Mouse (Mus musculus) gastrocnemius, adult 18-20 months (tissue): ENCODE results near the gene Rbms3. TPM values are rescaled to one million over a fixed set of nuclear protein-coding genes. Genes with fewer than 3 reads are reported as not detected.

Experiments used
- DNase-seq: peaks from one replicate; pipeline ENCODE4 v3.0.0; 2021; ENCODE audit warnings: low spot score
- total RNA-seq, 2 experiments: library from RNA; stranded (reverse); gene quantifications; 2 replicates each; pipeline ENCODE4 v1.2.3; 2021

The Rbms3 gene
- total RNA-seq, 2 experiments from 2014 or later: 4.5 to 4.6 TPM

GRCm38 (mm10) chr9:117378131-117378890 is 251.4 kb downstream of the Rbms3 start:
- DNase-seq: no peak

- DNase-seq: no peak
Measured at GRCm38 (mm10) chr9:117375776-117376175, 253.9 kb downstream of the Rbms3 start.

GRCm38 (mm10) chr9:117373164-117373741 is 256.5 kb downstream of the Rbms3 start:
- DNase-seq: peak; percentile 38

DNA sequence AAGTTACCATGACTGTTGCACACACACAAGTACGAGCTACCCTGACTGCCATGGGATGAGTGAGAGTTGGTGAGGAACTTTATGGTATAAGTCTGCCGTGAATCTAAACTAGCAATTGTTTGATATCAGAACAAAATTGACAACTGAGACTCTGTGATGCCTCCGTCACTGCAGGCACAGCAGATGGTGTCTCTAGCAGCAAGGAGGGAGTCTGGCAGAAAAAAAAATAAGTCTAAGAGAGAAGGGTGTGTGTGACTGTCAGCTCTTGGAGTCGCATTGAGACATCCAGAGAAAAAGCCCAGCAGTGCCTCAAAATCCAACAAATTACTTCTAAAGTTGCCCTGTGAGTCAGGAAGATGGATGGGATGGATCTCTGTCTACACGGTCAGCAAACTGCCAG is 257.7 kb downstream of the Rbms3 start:
- no peak for DNase-seq

DNA sequence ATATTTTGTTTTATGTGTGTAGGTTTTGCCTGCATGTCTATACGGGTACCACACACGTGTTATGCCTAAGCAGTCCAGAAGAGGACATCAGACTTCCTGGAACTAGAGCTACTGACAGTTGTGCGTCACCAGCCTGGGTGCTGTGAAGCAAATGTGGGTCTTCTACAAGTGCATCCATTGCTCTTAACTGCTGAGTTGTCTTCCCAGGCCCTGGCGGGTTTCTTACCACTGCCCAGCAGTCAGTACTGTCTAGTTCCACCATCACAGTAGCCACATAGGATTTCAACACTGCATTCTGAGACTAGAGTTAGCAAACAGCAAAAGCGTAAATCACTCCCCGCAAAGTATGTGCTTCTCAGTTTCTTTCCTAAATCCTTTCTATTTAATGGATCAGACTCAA is 259.6 kb downstream of the Rbms3 start:
- no peak for DNase-seq

GRCm38 (mm10) chr9:117368016-117368415 is 261.7 kb downstream of the Rbms3 start:
- DNase-seq: no peak

DNA sequence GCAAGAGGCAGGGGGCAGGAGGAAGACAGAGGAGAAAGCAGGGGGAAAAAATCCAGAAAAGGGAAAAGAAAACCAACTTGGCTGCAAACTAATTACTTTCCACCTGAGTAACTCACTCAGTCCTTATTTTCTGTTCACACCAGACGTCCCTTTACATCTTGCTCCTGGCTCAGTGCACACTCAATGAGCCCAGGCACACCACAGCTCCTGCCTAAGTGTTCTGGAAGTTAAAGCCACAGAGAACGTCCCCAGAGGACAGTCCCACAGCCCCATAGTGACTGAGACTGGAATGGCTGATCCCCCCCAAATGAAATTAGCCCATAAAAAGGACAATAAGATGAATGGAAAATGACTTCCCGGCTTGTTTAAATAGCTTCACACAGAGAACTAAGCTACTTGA is 265.1 kb downstream of the Rbms3 start:
- no peak for DNase-seq

- no peak for DNase-seq
Measured at GRCm38 (mm10) chr9:117361431-117361830, 268.3 kb downstream of the Rbms3 start.

DNA sequence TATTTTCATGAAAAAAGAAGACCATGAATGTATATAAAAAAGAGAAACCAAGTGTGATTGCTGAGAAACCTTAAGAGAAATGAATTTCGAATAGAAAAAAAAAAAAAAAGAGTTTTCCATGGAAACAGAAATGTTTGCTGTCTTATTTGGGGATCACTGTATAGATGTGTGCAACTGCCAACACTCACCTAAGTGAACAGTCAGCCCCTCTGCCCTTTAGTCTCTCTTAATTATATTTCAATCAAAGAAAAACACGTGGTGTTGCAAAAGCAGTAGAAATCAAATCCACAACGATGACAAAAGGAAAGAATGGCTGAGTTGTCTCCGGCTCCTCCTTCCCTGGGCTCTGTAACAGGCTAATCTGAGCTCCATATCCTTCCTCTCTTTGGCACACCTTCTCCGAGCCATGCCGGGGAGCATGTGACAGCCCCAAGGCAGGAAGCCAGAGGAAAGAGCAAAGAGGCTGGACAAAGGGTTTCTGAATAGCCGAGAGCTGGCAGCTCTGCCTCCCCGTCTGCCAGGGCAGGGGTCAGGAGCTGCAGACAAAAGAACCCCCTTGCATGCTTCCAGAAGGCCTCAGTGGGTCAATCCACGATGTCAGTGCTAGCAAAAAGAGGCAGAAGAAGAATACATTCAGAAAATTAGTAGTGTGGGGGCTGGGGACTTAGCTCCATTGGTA is 272.8 kb downstream of the Rbms3 start:
- DNase-seq: peak; percentile 30

GRCm38 (mm10) chr9:117355501-117355900 is 274.2 kb downstream of the Rbms3 start:
- DNase-seq: no peak

DNA sequence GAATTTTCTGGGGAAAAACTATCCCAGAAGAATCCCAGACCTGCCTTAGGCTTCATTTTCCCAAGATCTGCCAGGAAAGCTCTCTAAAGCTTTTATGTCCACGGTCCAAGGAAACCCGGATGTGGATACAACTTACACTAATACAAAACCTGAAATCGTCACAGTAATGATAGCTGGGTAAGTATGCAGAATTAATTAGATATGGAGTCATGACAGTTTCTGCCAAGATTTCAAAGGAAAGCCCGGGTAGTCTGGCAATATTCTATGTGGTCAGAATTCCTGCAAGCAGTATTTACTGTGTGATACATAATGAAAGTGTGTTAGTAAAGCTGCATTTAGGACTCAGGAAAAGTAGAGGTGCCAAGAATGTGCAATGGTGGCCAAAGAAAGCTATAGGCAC is 287.4 kb downstream of the Rbms3 start:
- no peak for DNase-seq

- no peak for DNase-seq
Measured at GRCm38 (mm10) chr9:117330681-117331080, 299.0 kb downstream of the Rbms3 start.

GRCm38 (mm10) chr9:117319271-117319670 is 310.4 kb downstream of the Rbms3 start:
- DNase-seq: no peak

- DNase-seq: no peak
Measured at GRCm38 (mm10) chr9:117318461-117318860, 311.3 kb downstream of the Rbms3 start.

DNA sequence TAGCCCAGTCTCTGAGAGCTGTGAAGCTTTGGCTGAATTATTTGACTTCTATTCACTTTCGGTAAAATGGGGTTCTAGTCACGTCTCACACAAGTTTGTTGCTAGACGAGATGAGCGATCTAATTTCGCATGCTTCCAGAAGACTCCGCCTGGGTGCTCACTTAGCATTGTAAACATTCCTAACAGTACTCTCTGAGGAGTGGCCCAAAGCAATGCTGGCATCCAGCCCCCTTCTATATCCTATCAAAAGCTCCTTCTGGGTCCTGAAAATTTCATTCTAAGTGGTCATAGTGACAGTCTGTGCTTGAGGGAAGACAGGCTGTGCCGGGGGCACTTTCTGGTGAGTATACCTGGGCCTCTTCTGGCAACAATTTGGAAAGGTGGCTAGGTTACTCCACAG is 312.5 kb downstream of the Rbms3 start:
- DNase-seq: no peak

DNA sequence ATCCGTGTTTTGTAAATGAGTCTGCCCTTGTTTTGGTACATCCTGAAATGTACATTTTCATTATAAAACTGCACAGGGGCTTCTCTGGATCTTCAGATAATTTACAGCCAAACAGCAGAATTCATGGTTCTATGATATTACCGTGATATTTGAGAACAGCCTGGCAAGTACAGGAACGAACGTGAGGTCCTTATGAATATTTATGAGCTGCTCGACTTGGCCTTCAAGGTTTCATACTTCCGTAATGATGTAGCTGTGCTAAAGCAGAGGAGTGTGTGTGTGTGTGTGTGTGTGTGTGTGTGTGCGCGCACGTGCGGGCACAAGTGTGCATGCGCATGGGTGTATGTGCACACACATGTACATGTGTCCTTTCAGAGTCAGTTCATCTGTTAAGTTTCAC is 316.1 kb downstream of the Rbms3 start:
- DNase-seq: no peak

- DNase-seq: no peak
Measured at GRCm38 (mm10) chr9:117309809-117310208, 319.9 kb downstream of the Rbms3 start.

DNA sequence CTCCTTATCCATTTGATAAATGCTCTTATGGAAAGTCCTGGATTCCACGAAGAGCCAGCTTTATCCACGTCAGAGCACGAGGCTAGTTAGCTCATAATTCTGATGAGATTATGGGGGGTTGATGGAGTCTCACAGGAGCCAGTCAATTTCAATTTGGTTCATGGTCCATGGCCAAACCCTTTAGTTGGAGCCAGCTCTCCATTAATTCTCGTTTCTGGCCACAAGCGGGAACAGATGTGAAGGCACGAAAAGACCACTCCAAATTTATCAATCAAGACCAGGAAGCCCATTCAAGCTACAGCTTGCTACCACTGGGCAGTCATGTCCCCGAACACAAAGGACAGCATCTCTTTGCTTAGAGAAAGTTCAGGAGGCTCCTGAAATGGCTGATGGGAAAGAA is 330.7 kb downstream of the Rbms3 start:
- no peak for DNase-seq

DNA sequence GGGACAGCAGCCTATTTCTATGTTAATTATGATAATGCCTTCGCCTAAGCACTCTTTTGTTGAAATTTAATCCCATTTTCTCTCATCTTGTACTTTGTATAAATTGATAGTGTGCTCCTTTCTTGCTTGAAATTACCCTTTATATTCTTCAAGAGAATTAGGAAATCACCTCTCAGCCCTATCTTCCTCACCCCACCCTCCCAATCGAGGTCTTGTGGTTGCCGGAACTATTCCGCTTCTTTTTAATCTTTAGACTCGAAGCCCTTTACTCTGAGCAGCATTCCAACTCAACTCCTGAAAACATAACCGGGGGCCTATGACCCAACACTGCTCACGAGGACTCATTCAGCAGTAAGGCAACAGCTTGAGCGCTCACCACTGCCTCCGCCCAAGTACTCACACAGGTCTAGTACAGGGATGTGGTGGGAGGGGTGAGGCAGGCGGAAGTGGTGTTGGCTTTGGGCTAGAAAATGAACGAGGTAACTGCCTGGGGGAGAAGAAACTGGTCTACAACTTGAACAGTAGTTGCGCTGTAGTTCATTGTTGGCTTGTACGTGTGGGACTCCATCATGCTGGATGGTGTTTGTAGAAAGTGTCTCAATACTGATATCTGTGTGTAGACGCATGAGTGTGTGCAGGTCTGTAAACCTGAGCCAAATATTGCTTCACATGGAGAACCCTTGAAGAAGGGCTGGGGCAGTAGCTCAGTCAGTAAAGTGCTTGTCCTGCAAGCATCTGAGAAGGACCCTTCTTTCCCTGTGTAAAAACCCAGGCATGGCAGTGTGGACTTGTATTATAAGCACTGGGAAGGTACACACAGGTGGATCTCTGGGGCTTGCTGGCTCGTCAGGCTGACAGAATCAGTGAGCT is 331.8 kb downstream of the Rbms3 start:
- no peak for DNase-seq

GRCm38 (mm10) chr9:117291066-117291850 is 338.5 kb downstream of the Rbms3 start:
- DNase-seq: no peak

DNA sequence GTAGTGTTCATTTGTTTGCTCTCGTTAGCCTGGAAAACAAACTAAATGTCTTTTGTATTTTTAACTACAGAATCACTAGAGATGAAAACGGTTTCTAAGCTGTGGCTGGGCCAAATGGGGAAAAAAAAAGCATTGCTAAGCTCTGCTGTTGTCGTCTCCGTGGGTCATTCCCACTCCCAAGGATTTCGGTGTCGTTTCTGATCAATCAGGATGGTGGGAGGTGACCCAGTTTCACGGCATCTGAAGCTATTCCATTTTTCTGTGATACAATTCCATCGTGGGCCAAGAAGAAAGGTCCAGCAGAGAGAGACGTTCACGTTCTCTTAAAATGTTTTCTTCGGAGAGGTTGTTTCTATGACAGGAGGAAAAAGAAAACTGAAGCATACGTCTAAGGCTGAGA is 354.9 kb downstream of the Rbms3 start:
- no peak for DNase-seq
